Mouse (Mus musculus): Measurements from ENCODE around the gene Sirt3.

GRCm38 (mm10) chr7:140914031-140914690, 32.1 kb upstream of the Sirt3 start:
- TF ChIP-seq CTCF (conservative IDR thresholded peaks at IDR 0.05; ENCODE audit: low read length) (no peak), POU5F1 (IDR thresholded peaks at IDR 0.05; ENCODE audit: borderline replicate concordance, low read length) (no peak), NANOG (IDR thresholded peaks at IDR 0.05; ENCODE audit: borderline replicate concordance, low read length) (no peak)

Data from E14TG2a.4 (cell line).